Mouse (Mus musculus): ENCODE measurements around the gene Dcun1d3.

- TF ChIP-seq TAL1 (IDR thresholded peaks at IDR 0.05; ENCODE audit: low read length) = no peak
- TF ChIP-seq GATA1 (IDR thresholded peaks at IDR 0.05; ENCODE audit: low read length) = no peak
Observed at GRCm38 (mm10) chr7:119921054-119921453, 25.0 kb upstream of the Dcun1d3 start.

Measured in erythroblast, embryonic 14.5 days (primary cell).